Mouse (Mus musculus) thymus, adult 2 months (tissue): ENCODE results near the gene Inpp5f.

Source experiments
- CTCF ChIP-seq: fragments of 200-500 bp; IDR thresholded peaks from 2 replicates; pipeline ENCODE4 v1.5.1; 2012; ENCODE audit warnings: mild to moderate bottlenecking, control low read depth, low read length, moderate library complexity, borderline replicate concordance; ENCODE audit not compliant: control insufficient read depth, poor library complexity, insufficient read depth; ENCODE audit errors: extremely low read depth
- POLR2A ChIP-seq: fragments of 200-500 bp; IDR thresholded peaks from 2 replicates; pipeline ENCODE4 v1.6.1; 2012; ENCODE audit warnings: mild to moderate bottlenecking, low read length, control low read depth, moderate library complexity; ENCODE audit not compliant: control insufficient read depth, poor library complexity, insufficient read depth; ENCODE audit errors: extremely low read depth

GRCm38 (mm10) chr7:128596274-128596673, 14.9 kb upstream of the Inpp5f start:
- TF ChIP-seq CTCF (no peak), POLR2A (no peak)
